Mouse (Mus musculus): ENCODE data around the gene Mfn2. TPM values are rescaled to one million over a fixed set of nuclear protein-coding genes. Genes with fewer than 3 reads are reported as not detected.

Gene Mfn2
- total and polyA plus RNA-seq, 3 experiments: 10.0 to 36.8 (median 17.5) TPM

GRCm38 (mm10) chr4:147920973-147921372 lies 16.5 kb upstream of the Mfn2 start:
- Histone ChIP-seq H3K27ac (ENCODE audit: insufficient read depth, low read depth) (no peak overlapping the region), H3K36me3 (replicated peaks in 1 of 2; ENCODE audit: control insufficient read depth in 1 of 2, insufficient read depth in 1 of 2, low read length in 1 of 2) (no peaks in the 10 kb centered on the region), H3K79me2 (replicated peaks; ENCODE audit: control insufficient read depth, extremely low read depth, insufficient read depth, poor library complexity, severe bottlenecking) (no peaks in the 10 kb centered on the region), H3K4me2 (ENCODE audit: insufficient read depth, low read depth, poor library complexity, severe bottlenecking) (no peak overlapping the region), H3K9me3 (replicated peaks; ENCODE audit: low read length) (peaks cover 5% of the 10 kb centered on the region), H3K9ac (ENCODE audit: insufficient read depth, low read depth) (no peak overlapping the region), H3K4me1 (ENCODE audit: control insufficient read depth in 1 of 2, insufficient read depth in 2 of 2) (peaks cover 3% of the 10 kb centered on the region in 2 experiments; a peak in 2 of 4 replicates), H3K4me3 (replicated peaks in 1 of 3; ENCODE audit: low read depth in 2 of 3, low read length in 2 of 3, poor library complexity in 1 of 3) (no peak overlapping the region), H3K27me3 (replicated peaks) (peaks cover 8% of the 10 kb centered on the region)
- no peak for TF ChIP-seq KAT2A (IDR thresholded peaks at IDR 0.05; ENCODE audit: insufficient replicate concordance, low read length)
- TF ChIP-seq JUND (conservative IDR thresholded peaks at IDR 0.05; ENCODE audit: low read depth, low read length): no peak
- TF ChIP-seq CTCF (conservative IDR thresholded peaks at IDR 0.05 in 1 of 2, IDR thresholded peaks at IDR 0.05 in 1 of 2; ENCODE audit: low read depth in 2 of 2, low read length in 2 of 2): no peak
- TF ChIP-seq EP300 (IDR thresholded peaks at IDR 0.05; ENCODE audit: low read length): no peak
- dilution Hi-C loops (cut with MboI; ENCODE audit: extremely low pct_ligation_motif_present, extremely low pct_unique_long_range_greater_than_20kb, low sequenced_read_pairs): no loop called here
- no peak for DNase-seq (ENCODE audit: extremely low read depth)
- in situ Hi-C loops (cut with MboI; ENCODE audit: low pct_ligation_motif_present, low pct_unique_long_range_greater_than_20kb, low sequenced_read_pairs): no loop called here

DNA sequence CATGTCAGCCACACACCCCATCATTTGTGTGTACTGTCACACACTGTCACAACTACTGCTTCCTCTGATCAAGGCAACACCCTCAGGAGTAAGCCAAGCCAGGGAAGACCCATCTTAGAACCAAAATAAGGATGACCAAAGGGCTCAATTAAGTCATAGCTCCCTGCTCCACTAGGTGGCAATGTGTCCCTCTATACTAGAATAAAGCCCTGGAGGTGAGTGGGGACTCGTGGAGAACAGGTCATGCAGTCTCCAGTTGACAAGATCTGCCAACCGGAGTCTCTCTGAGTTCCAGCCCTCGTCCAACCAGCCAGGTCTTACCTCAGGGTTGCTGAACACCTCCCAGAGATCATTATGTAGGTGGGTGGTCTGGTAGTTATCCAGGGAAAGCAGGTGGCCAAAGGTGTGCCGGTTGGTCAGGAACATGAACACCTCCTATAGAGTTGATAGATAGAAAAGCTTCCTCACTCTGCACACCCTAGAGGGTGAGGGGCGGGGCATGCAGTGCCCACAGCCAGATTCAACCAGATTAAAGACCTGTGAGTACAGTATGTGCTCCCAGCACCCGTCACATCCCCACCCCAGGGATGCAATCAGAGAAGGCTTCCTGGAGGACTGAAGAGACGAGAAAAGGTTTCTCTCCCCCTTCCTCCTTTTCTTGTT lies 14.1 kb upstream of the Mfn2 start:
- Histone ChIP-seq H3K4me3 (replicated peaks in 1 of 3; ENCODE audit: low read depth in 2 of 3, low read length in 2 of 3, poor library complexity in 1 of 3) (no peak overlapping the region), H3K36me3 (replicated peaks in 1 of 2; ENCODE audit: control insufficient read depth in 1 of 2, insufficient read depth in 1 of 2, low read length in 1 of 2) (no peaks in the 10 kb centered on the region), H3K79me2 (replicated peaks; ENCODE audit: control insufficient read depth, extremely low read depth, insufficient read depth, poor library complexity, severe bottlenecking) (no peaks in the 10 kb centered on the region), H3K9me3 (replicated peaks; ENCODE audit: low read length) (no peaks in the 10 kb centered on the region), H3K27me3 (replicated peaks) (peaks cover 6% of the 10 kb centered on the region), H3K4me1 (ENCODE audit: control insufficient read depth in 1 of 2, insufficient read depth in 2 of 2) (peaks cover 3% of the 10 kb centered on the region in 2 experiments; a peak in 2 of 4 replicates), H3K27ac (ENCODE audit: insufficient read depth, low read depth) (no peak overlapping the region), H3K9ac (ENCODE audit: insufficient read depth, low read depth) (no peak overlapping the region), H3K4me2 (ENCODE audit: insufficient read depth, low read depth, poor library complexity, severe bottlenecking) (no peak overlapping the region)
- TF ChIP-seq POLR2A (IDR thresholded peaks at IDR 0.05; ENCODE audit: low read depth, low read length) (no peak), SMC3 (IDR thresholded peaks at IDR 0.05; ENCODE audit: low read depth, low read length) (peak; percentile 66), MXI1 (IDR thresholded peaks at IDR 0.05; ENCODE audit: low read depth, low read length) (no peak), SIN3A (IDR thresholded peaks at IDR 0.05; ENCODE audit: low read length) (no peak), NELFE (IDR thresholded peaks at IDR 0.05; ENCODE audit: low read depth, low read length) (no peak), USF1 (IDR thresholded peaks at IDR 0.05; ENCODE audit: low read depth, low read length) (no peak), ZC3H11A (IDR thresholded peaks at IDR 0.05; ENCODE audit: low read depth, low read length) (no peak), RAD21 (IDR thresholded peaks at IDR 0.05; ENCODE audit: low read depth, low read length) (peak; percentile 80), MAZ (IDR thresholded peaks at IDR 0.05; ENCODE audit: low read depth, low read length) (no peak), CTCF (conservative IDR thresholded peaks at IDR 0.05 in 1 of 2, IDR thresholded peaks at IDR 0.05 in 1 of 2; ENCODE audit: low read depth in 2 of 2, low read length in 2 of 2) (peak; percentile 34 to 85; a peak in 3 of 4 replicates), CHD2 (IDR thresholded peaks at IDR 0.05; ENCODE audit: low read length) (no peak)
- dilution Hi-C loops (cut with MboI; ENCODE audit: extremely low pct_ligation_motif_present, extremely low pct_unique_long_range_greater_than_20kb, low sequenced_read_pairs) (no loop called here), in situ Hi-C loops (cut with MboI; ENCODE audit: low pct_ligation_motif_present, low pct_unique_long_range_greater_than_20kb, low sequenced_read_pairs) (no loop called here)
- peak; percentile 61 for DNase-seq (ENCODE audit: extremely low read depth)

- dilution Hi-C loops (cut with MboI; ENCODE audit: extremely low pct_ligation_motif_present, extremely low pct_unique_long_range_greater_than_20kb, low sequenced_read_pairs) (no loop called here), in situ Hi-C loops (cut with MboI; ENCODE audit: low pct_ligation_motif_present, low pct_unique_long_range_greater_than_20kb, low sequenced_read_pairs) (no loop called here)
- Histone ChIP-seq H3K36me3 (replicated peaks in 1 of 2; ENCODE audit: control insufficient read depth in 1 of 2, insufficient read depth in 1 of 2, low read length in 1 of 2) (no peaks in the 10 kb centered on the region), H3K4me3 (replicated peaks in 1 of 3; ENCODE audit: low read depth in 2 of 3, low read length in 2 of 3, poor library complexity in 1 of 3) (no peak overlapping the region), H3K27ac (ENCODE audit: insufficient read depth, low read depth) (no peak overlapping the region), H3K4me2 (ENCODE audit: insufficient read depth, low read depth, poor library complexity, severe bottlenecking) (no peak overlapping the region), H3K79me2 (replicated peaks; ENCODE audit: control insufficient read depth, extremely low read depth, insufficient read depth, poor library complexity, severe bottlenecking) (no peaks in the 10 kb centered on the region), H3K9me3 (replicated peaks; ENCODE audit: low read length) (no peaks in the 10 kb centered on the region), H3K9ac (ENCODE audit: insufficient read depth, low read depth) (no peak overlapping the region), H3K27me3 (replicated peaks) (peaks cover 13% of the 10 kb centered on the region), H3K4me1 (ENCODE audit: control insufficient read depth in 1 of 2, insufficient read depth in 2 of 2) (peaks cover 3 to 5% of the 10 kb centered on the region in 2 experiments; a peak in 3 of 4 replicates)
- TF ChIP-seq SIN3A (IDR thresholded peaks at IDR 0.05; ENCODE audit: low read length): no peak
- TF ChIP-seq MAZ (IDR thresholded peaks at IDR 0.05; ENCODE audit: low read depth, low read length): no peak
- TF ChIP-seq GABPA (IDR thresholded peaks at IDR 0.05; ENCODE audit: insufficient replicate concordance, low read depth, low read length): no peak
- no peak for TF ChIP-seq USF2 (conservative IDR thresholded peaks at IDR 0.05; ENCODE audit: low read depth, low read length)
- TF ChIP-seq TCF12 (IDR thresholded peaks at IDR 0.05; ENCODE audit: low read depth, low read length): no peak
- TF ChIP-seq ETS1 (conservative IDR thresholded peaks at IDR 0.05; ENCODE audit: low read depth, low read length): no peak
- TF ChIP-seq ZMIZ1 (IDR thresholded peaks at IDR 0.05; ENCODE audit: low read depth, low read length): no peak
- TF ChIP-seq CTCF (conservative IDR thresholded peaks at IDR 0.05 in 1 of 2, IDR thresholded peaks at IDR 0.05 in 1 of 2; ENCODE audit: low read depth in 2 of 2, low read length in 2 of 2): no peak
- no peak for TF ChIP-seq ZC3H11A (IDR thresholded peaks at IDR 0.05; ENCODE audit: low read depth, low read length)
- TF ChIP-seq PAX5 (IDR thresholded peaks at IDR 0.05; ENCODE audit: low read length): no peak
- no peak for TF ChIP-seq MAFK (IDR thresholded peaks at IDR 0.05; ENCODE audit: insufficient replicate concordance, low read length)
- TF ChIP-seq POLR2A (IDR thresholded peaks at IDR 0.05; ENCODE audit: low read depth, low read length): no peak
- TF ChIP-seq UBTF (IDR thresholded peaks at IDR 0.05; ENCODE audit: low read depth, low read length): no peak
- DNase-seq (ENCODE audit: extremely low read depth): no peak
These were observed 5.0 kb upstream of the Mfn2 start for GRCm38 (mm10) chr4:147909486-147909885.

Measured in CH12.LX (cell line).